Mouse (Mus musculus) embryonic fibroblast, embryonic 13.5 days (primary cell): ENCODE results near the gene Caly.

Experiments
- CTCF ChIP-seq: IDR thresholded peaks from 2 replicates; pipeline ENCODE4 v1.5.1; 2011; ENCODE audit warnings: mild to moderate bottlenecking, control low read depth, low read length, moderate library complexity, borderline replicate concordance; ENCODE audit not compliant: insufficient read depth
- POLR2A ChIP-seq: IDR thresholded peaks from 2 replicates; pipeline ENCODE4 v1.6.1; 2011; ENCODE audit warnings: low read depth, mild to moderate bottlenecking, control low read depth, low read length, moderate library complexity

DNA sequence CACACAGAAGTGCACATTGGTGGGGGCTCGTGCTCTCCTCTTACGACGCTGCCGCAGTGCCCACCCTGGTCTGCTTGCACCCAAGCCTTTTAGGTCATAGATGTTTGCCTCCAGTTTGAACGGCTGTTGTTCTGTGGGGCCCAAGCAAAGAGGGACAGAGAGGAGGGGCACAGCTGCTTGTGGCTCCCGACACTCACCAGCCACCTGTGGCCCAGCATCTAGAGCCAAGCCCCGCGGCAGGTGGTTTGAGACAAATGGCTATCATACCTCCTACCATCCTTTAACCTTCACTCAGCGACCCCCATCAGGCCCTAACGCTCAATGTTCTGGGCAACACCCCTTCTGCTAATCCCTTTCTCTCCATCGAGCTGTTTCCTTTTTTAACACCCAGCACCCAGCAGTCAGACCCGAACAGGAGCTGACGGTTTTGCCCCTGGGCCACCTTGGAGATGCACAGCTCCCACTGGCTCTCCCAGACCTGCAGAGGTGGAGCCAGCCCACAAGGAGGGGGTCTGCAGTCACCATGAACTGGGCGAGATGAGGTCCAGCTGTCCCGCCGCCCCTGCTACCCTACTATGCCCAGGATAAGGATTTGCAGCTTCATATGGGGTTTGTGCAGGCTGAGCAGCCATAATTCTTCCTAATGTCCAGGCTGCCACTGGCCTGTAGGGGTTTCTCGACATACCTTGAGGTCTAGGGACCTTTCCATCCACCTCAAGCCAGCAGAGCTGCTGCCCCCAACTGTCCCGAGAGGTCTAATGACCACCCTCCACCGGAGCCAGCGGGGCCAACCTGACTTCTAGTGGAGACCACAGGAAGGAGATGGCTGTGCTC lies 723 bp downstream of the Caly start:
- TF ChIP-seq POLR2A (no peak), CTCF (no peak)
